Mouse (Mus musculus) neural tube, embryonic 14.5 days (tissue): ENCODE data around the gene Nsfl1c. TPM values are rescaled to one million over a fixed set of nuclear protein-coding genes. Genes with fewer than 3 reads are reported as not detected.
"Not testable (repeated sequence)": the region's sequence is repeated elsewhere in the genome, so short reads cannot be mapped to it uniquely, and the experiment has no call there.

Source experiments
- ATAC-seq: fragments of 200-750 bp; cut with Nextera tagmentation; 2 replicates; pipeline ENCODE4 v1.8.0; 2017; ENCODE audit warnings: low read depth, mild to moderate bottlenecking, moderate TSS enrichment, moderate library complexity
- H3K27ac ChIP-seq: fragments of 300-500 bp; sonication (generic); 2 replicates; pipeline ENCODE4 v1.5.1; 2014; ENCODE audit warnings: low read depth, mild to moderate bottlenecking, control low read depth, low read length, moderate library complexity, mixed read lengths
- H3K27me3 ChIP-seq: fragments of 300-500 bp; sonication (generic); 2 replicates; pipeline ENCODE4 v1.6.1; 2014; ENCODE audit warnings: low read length; ENCODE audit not compliant: control insufficient read depth, insufficient read depth
- H3K36me3 ChIP-seq: fragments of 300-500 bp; sonication (generic); 2 replicates; pipeline ENCODE4 v1.6.1; 2014; ENCODE audit warnings: low read length, mixed read lengths; ENCODE audit not compliant: control insufficient read depth, insufficient read depth
- H3K4me1 ChIP-seq: fragments of 300-500 bp; sonication (generic); 2 replicates; pipeline ENCODE4 v1.6.1; 2014; ENCODE audit warnings: low read length; ENCODE audit not compliant: control insufficient read depth, insufficient read depth
- H3K4me2 ChIP-seq: fragments of 300-500 bp; sonication (generic); 2 replicates; pipeline ENCODE4 v1.6.1; 2014; ENCODE audit warnings: mild to moderate bottlenecking, low read depth, low read length, control low read depth
- H3K4me3 ChIP-seq: fragments of 300-500 bp; sonication (generic); 2 replicates; pipeline ENCODE4 v1.5.1; 2014; ENCODE audit warnings: low read depth, low read length, control low read depth, mixed read lengths
- H3K9ac ChIP-seq: fragments of 300-500 bp; sonication (generic); replicated peaks from 2 replicates; pipeline ENCODE4 v1.6.1; 2014; ENCODE audit warnings: low read depth, mild to moderate bottlenecking, control low read depth, low read length, mixed read lengths
- H3K9me3 ChIP-seq: fragments of 300-500 bp; sonication (generic); 2 replicates; pipeline ENCODE4 v1.6.1; 2016; ENCODE audit warnings: low read length; ENCODE audit not compliant: control insufficient read depth
- WGBS: fragments of 180-500 bp; shearing (Covaris S2); extraction: QIAGEN DNeasy Blood & Tissue Kit; methylation state at CpG from one replicate; pipeline ENCODE4 v1.1.7; 2014; 5-methylcytosine and 5-hydroxymethylcytosine counted together
- polyA plus RNA-seq: library from polyadenylated mRNA; unstranded; fragments of >200 nt; fragmentation: Nextera tagmentation; extraction: Ambion mirVana; gene quantifications from 2 replicates; pipeline ENCODE4 v1.2.1, GENCODE M21; 2014

Nsfl1c gene
- polyA plus RNA-seq, result 264 and 265 TPM in 2 replicates

GRCm38 (mm10) chr2:151494035-151494803 is at the start of gene Nsfl1c:
Gene Nsfl1c, plus strand, starts transcription at chr2:151494182.
- peak; percentile 100 for ATAC-seq
- Histone ChIP-seq H3K27me3 (no peaks in the 10 kb centered on the region), H3K4me2 (peak within 1 kb of the TSS; percentile 59)

GRCm38 (mm10) chr2:151476053-151476452 is 17.9 kb upstream of the Nsfl1c start, which contains the start of gene 4921509C19Rik:
Gene 4921509C19Rik, minus strand, starts transcription at chr2:151476153.
- H3K4me2 ChIP-seq, ATAC-seq, H3K27ac ChIP-seq, H3K27me3 ChIP-seq, H3K9me3 ChIP-seq, H3K4me3 ChIP-seq, H3K9ac ChIP-seq, H3K4me1 ChIP-seq, H3K36me3 ChIP-seq: not testable (repeated sequence)
- WGBS, result 96% methylated on average over 5 of the region's 5 CpGs

More at GRCm38 (mm10) chr2:151494035-151494803, at the start of gene Nsfl1c:
- Histone ChIP-seq H3K9ac (peak within 1 kb of the TSS; percentile 85), H3K4me3 (peak within 1 kb of the TSS; percentile 82), H3K9me3 (no peaks in the 10 kb centered on the region), H3K36me3 (peaks cover 7% of the 10 kb centered on the region; the same call in 1 of the 2 replicates), H3K4me1 (peaks cover 15% of the 10 kb centered on the region), H3K27ac (no peak within 1 kb of the TSS)
- under 1% methylated on average over 62 of the region's 73 CpGs for WGBS

GRCm38 (mm10) chr2:151486496-151486895 is 7.5 kb upstream of the Nsfl1c start:
- Histone ChIP-seq H3K27me3 (no peaks in the 10 kb centered on the region), H3K4me2 (no peak overlapping the region)
- ATAC-seq, result no peak

GRCm38 (mm10) chr2:151498358-151498757 is 4.4 kb downstream of the Nsfl1c start:
- no peak for ATAC-seq
- 55% methylated on average over 3 of the region's 3 CpGs for WGBS

More at GRCm38 (mm10) chr2:151486496-151486895, 7.5 kb upstream of the Nsfl1c start:
- H3K27ac ChIP-seq, result no peak overlapping the region
- H3K36me3 ChIP-seq, result no peaks in the 10 kb centered on the region
- H3K9me3 ChIP-seq, result no peaks in the 10 kb centered on the region
- no peak overlapping the region for H3K9ac ChIP-seq
- no peak overlapping the region for H3K4me3 ChIP-seq
- H3K4me1 ChIP-seq, result no peaks in the 10 kb centered on the region

GRCm38 (mm10) chr2:151500442-151501007 is 6.5 kb downstream of the Nsfl1c start:
- H3K27ac ChIP-seq, result no peak overlapping the region
- no peaks in the 10 kb centered on the region for H3K27me3 ChIP-seq
- H3K4me1 ChIP-seq, result 0 out of 2 replicates have a peak, but pooled peaks cover 8% of the 10 kb centered on the region
- peaks cover 48% of the 10 kb centered on the region for H3K36me3 ChIP-seq
- WGBS, result 97% methylated on average over 6 of the region's 6 CpGs
- H3K4me2 ChIP-seq, result no peak overlapping the region
- no peak overlapping the region for H3K4me3 ChIP-seq
- no peaks in the 10 kb centered on the region for H3K9me3 ChIP-seq
- ATAC-seq, result no peak
- H3K9ac ChIP-seq, result no peak overlapping the region

More at GRCm38 (mm10) chr2:151498358-151498757, 4.4 kb downstream of the Nsfl1c start:
- H3K36me3 ChIP-seq, result peaks cover 29% of the 10 kb centered on the region
- peaks cover 15% of the 10 kb centered on the region for H3K4me1 ChIP-seq
- H3K9me3 ChIP-seq, result no peaks in the 10 kb centered on the region
- H3K4me2 ChIP-seq, result no peak overlapping the region
- H3K4me3 ChIP-seq, result no peak overlapping the region
- no peak overlapping the region for H3K9ac ChIP-seq
- H3K27ac ChIP-seq, result no peak overlapping the region
- no peaks in the 10 kb centered on the region for H3K27me3 ChIP-seq

- 83% methylated on average over 4 of the region's 4 CpGs for WGBS
- no peak for ATAC-seq
- H3K4me2 ChIP-seq, result no peak overlapping the region
- H3K9me3 ChIP-seq, result no peaks in the 10 kb centered on the region
- H3K27ac ChIP-seq, result no peak overlapping the region
- H3K4me1 ChIP-seq, result no peaks in the 10 kb centered on the region
- H3K36me3 ChIP-seq, result peaks cover 71% of the 10 kb centered on the region
- no peaks in the 10 kb centered on the region for H3K27me3 ChIP-seq
- H3K4me3 ChIP-seq, result no peak overlapping the region
- H3K9ac ChIP-seq, result no peak overlapping the region
Measured at GRCm38 (mm10) chr2:151504226-151504625, 10.2 kb downstream of the Nsfl1c start.

- peaks cover 53% of the 10 kb centered on the region for H3K36me3 ChIP-seq
- no peak overlapping the region for H3K27ac ChIP-seq
- ATAC-seq, result peak; percentile 62; the same call in 1 of the 2 replicates
- H3K4me2 ChIP-seq, result no peak overlapping the region
- H3K9ac ChIP-seq, result no peak overlapping the region
- no peak overlapping the region for H3K4me3 ChIP-seq
- no peaks in the 10 kb centered on the region for H3K4me1 ChIP-seq
- H3K27me3 ChIP-seq, result no peaks in the 10 kb centered on the region
- no peaks in the 10 kb centered on the region for H3K9me3 ChIP-seq
Measured at GRCm38 (mm10) chr2:151512199-151512598, 18.2 kb downstream of the Nsfl1c start.

- H3K36me3 ChIP-seq, result peaks cover 42% of the 10 kb centered on the region
Measured at GRCm38 (mm10) chr2:151513525-151514285, 19.7 kb downstream of the Nsfl1c start.

More at GRCm38 (mm10) chr2:151513525-151514285, 19.7 kb downstream of the Nsfl1c start:
- Histone ChIP-seq H3K9me3 (no peaks in the 10 kb centered on the region), H3K4me2 (no peak overlapping the region), H3K4me3 (no peak overlapping the region), H3K4me1 (no peaks in the 10 kb centered on the region), H3K27ac (no peak overlapping the region), H3K9ac (no peak overlapping the region), H3K27me3 (no peaks in the 10 kb centered on the region)
- 87% methylated on average over 3 of the region's 3 CpGs for WGBS
- ATAC-seq, result no peak
